Mouse (Mus musculus) ES-E14 (cell line): ENCODE measurements around the gene Ppil3.

Experiments used
- CHD2 ChIP-seq: IDR thresholded peaks from 2 replicates; pipeline ENCODE4 v1.6.1; 2014; ENCODE audit warnings: mild to moderate bottlenecking, low read depth, low read length, inconsistent platforms
- HCFC1 ChIP-seq: IDR thresholded peaks from 2 replicates; pipeline ENCODE4 v1.6.1; 2012; ENCODE audit warnings: low read length, inconsistent platforms, borderline replicate concordance; ENCODE audit not compliant: insufficient read depth
- MAFK ChIP-seq: IDR thresholded peaks from 2 replicates; pipeline ENCODE4 v1.6.1; 2014; ENCODE audit warnings: mild to moderate bottlenecking, low read depth, low read length, inconsistent platforms; ENCODE audit not compliant: insufficient read depth
- ZC3H11A ChIP-seq: IDR thresholded peaks from 2 replicates; pipeline ENCODE4 v1.6.1; 2012; ENCODE audit warnings: low read depth, mild to moderate bottlenecking, inconsistent platforms, low read length, borderline replicate concordance

DNA sequence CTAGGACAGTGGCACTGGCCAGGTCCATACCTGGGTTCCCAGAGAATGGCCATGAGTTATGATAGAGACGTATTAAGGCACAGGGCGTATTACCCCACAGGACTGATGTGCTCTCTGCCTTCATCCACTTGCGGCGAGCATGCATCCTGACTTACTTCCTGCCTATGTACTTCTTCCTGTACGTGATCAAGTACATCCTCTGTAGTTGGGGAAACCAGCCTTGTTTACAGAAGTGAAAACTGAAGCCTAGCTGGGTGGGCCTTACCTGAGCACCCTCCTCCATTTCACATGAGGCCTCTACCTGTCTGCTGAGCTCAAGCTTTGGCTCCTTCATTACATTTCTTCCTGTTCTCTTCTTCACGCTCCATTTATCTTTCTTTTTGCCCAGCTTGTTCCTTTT, 9.0 kb upstream of the Ppil3 start:
- TF ChIP-seq ZC3H11A, result no peak
- no peak for TF ChIP-seq CHD2
- TF ChIP-seq MAFK, result no peak
- TF ChIP-seq HCFC1, result no peak
